Mouse (Mus musculus): ENCODE data around the gene Ino80e.
"Not testable (repeated sequence)": the region's sequence is repeated elsewhere in the genome, so short reads cannot be mapped to it uniquely, and the experiment has no call there.

Ino80e gene

DNA sequence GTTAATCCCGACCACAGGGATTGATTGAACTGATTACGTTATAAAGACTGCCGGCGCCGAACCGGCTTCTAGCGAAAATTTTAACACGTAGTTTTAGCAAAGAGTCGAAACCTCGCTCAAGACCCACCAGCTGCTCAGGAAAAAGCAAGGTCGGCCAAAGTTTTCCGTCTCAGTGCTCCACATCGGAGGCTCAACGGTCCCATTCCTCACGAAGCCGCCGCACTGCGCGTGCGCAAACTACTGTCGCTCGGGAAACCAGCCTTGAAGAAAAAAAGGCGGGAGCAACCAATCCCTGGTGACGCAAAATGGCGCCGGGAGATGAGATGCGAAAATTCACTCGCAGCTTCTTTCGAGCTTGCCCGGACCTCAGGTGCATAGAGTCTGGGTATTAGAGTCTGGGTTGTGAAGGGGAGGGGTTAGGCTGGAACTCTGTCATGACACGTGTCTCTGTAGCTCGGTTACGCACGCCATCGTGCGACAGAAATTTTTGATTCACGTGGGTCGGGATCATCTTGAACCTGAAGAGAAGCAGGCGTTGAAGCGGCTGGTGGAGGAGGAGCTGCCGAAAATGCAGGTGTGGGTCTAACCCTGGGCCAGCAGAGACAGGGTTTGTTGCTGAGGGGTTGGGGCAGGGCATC lies at the start of gene Ino80e:
Gene Ino80e (minus strand): TSS at position 231 of the 638 bp plus-strand sequence.
- peak; percentile 95 for DNase-seq (ENCODE audit: low read depth, low spot score)

DNA sequence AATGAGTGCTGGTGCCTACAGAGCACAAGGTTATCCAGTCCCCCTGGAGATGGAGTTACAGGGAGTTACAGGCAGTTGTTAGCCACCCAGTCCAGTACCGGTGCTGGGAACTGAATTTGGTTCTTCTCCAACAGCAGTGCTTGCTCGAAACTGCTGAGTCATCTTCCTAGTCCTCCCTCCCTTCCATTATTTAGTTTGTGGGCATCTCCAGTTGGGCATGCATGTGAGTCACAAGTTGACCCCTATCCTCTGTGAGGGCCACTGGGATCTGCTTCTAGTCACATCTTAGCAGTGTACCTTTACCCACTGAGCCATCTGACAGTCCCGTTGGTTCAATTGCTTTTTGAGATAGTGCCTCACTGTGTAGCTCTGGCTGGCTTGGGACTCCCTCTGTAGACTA lies 43.4 kb upstream of the Ino80e start:
- DNase-seq (ENCODE audit: low read depth, low spot score): no peak

DNA sequence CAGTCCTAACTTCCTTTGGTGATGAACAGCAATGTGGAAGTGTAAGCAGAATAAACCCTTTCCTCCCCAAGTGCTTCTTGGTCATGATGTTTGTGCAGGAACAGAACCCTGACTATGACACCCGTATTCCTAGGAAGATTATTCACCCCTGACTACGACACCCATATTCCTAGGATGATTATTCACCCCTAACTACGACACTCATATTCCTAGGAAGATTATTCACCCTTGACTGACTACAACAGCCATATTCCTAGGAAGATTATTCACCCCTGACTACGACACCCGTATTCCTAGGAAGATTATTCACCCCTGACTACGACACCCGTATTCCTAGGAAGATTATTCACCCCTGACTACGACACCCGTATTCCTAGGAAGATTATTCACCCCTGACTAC lies 37.6 kb upstream of the Ino80e start:
- not testable (repeated sequence) for DNase-seq (ENCODE audit: low read depth, low spot score)

DNA sequence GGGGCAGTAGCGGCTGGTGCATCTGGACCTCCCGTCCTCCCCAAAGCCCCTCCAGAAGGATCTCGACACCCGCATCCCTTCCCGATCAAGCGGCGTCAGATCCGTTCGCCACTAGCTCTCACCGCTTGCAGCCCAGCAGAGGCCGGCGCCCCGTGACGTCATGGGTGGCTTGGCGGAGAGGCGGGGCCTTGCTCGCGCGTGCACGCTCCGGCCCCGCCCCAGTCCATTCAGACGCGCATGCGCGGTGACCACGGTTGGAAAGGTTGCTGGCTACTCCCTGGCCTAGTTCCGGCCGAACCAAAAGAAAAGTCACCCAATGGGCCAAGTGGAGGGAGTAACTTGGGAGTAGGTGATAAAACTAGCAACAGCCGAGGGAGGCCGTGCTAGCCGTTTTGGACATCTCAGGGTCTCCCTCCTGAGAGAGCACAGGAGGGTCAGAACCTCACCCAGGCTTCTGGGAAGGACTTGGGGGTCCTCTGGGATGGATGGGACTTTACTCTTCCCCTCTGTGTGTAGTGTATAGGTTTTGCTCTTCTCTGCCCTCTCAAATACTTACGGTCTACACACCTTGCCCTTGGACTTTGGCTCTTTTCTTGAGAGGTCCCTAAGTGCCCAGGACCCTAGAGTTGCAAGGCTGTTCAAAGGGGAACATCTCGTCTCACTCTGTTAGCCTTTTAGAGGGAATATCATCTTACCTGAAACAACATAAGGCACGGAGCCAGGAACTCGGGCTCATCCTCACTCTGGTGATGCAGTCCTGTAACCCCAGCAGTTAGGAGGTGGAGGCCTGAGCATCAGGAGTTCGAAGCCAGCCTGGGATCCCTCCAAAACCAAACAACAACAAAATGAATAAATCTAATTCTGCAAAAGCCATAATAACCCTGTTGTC lies 36.2 kb upstream of the Ino80e start:
- DNase-seq (ENCODE audit: low read depth, low spot score): peak; percentile 94

DNA sequence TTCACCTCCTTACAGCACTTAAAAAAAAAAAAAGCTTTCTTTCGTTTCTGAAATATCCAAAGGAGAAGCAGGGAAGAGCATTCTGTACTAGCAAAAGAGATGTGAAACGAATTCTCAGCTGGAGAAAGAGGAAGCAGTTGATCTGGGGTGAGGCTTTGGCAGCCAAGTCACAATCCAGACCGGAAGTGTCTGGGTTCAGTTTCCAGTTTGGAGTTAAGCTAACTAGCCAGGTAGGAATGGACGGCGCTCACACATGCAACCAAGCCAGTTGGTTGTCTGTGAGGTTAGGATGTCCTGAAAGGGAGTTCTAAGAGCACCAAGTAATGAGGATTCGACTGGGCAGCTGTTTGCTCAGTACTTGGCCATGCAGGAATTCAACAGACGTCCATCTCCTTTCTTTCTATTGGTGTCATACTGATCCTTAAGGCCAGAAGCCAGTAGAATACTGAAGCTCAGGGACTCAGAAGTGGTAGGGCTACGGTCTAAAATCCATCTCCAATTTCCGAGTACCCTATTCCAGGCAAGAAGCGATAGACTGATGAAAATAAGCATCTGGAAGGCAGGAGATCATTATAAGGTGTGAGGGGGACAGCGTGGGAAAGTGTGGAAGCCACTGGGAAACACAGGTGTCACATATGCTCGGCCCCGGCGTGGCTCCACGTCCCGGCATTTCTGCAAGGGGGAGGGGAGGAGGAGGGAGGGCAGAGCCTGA lies 35.4 kb upstream of the Ino80e start:
- peak; percentile 48 for DNase-seq (ENCODE audit: low read depth, low spot score)

DNA sequence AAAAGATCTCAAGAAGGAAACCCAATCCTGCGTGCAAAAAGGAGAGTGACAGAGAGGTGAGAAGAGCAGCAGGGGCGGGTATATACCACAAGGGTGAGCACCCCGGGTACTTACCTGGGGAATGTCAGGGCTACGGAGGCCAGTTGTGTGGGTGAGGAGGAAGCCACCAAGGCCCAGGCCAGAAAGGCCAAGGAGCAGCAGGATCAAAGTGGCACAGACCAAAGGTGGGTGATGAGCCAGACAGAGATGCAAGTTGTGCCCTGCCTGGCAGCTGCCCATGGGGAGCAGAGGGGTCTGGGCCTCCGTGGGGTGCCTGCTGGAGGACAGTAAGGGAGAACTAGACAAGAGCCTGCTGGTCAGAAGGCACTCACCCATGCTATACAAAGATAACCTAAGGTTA lies 34.7 kb upstream of the Ino80e start:
- DNase-seq (ENCODE audit: low read depth, low spot score): no peak

DNA sequence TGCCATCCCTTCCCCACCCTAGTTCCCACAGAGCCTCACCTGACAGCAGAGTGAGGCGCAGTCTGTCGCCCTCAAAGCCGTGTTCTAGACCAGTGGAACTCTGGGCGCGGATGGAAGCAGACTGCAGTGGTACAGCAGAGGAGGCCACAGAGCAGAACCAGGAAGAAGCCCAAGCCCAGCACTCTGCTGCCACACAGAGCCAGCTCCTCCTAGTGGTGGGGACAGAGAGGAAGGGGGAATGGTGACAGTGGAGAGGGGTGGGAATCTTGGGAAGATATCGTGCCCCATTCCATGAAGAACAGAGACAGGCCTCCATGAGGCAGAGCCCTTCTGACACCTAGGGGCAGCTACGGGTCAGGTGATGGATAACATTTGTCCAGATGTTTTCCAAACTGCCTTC lies 26.7 kb upstream of the Ino80e start:
- DNase-seq (ENCODE audit: low read depth, low spot score): peak; percentile 27

DNA sequence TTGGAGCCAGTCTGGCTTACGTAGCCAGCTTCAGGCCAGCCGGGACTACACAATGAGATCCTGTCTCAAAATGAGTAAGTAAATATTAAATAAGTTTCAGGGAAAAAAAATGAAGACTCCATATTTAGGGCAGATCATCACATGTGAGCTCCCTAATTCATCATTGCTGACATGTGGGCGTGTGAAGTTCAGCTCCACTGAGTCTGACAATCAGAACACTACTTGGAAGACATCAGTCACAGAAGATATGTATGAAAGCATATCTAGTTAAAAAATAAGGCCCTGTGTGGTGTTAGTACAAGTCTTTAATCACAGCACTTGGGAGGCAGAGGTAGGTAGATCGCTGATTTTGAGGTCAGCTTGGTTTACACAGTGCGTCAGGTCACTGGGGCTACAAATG lies 25.1 kb upstream of the Ino80e start:
- no peak for DNase-seq (ENCODE audit: low read depth, low spot score)

DNA sequence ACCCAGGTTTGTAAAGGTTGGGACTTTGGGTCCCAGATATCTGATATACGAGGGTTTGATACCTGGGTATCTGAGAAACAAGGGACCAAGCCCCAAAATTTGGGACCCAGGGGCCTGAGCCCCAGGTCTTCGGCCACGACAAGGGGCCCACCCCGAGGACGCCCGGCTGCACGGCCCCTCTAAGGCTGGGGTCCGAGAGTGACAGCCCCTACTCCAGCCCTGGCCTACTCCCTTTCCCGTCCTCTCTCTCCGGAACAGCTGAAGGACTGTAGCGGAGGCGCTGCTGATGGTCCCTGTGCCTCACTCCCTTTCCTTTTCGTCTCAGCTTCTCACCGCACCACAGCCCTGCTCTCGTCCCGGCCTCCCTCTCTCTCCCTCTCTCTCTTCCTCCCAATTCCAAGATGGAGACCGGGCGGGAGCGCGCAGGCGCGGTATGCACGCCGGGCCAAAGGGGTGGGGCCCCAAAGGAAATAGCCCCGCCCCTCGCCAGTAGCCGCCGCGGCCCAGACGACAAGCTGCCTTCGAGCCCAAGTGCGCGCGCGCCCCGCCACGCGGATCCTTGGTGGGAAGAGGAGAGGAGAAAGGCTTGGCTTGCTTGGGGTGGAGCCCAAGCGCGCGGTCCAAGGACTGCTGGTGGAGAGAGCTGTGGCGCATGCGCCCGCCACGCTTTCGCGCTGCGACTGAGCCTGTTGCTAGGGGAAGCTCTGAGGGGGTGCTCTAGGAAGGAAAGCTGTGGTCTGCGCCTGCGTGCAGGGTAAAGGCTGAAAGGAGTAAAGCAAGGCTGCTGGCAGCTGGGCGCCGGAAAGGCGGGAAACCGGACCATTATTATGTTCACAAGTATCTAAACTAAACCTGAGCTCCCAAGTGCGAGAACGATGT lies 22.3 kb upstream of the Ino80e start, which contains the start of gene Taok2:
Gene Taok2 (minus strand): TSS at position 418 of the 879 bp plus-strand sequence.
- DNase-seq (ENCODE audit: low read depth, low spot score): peak; percentile 95

DNA sequence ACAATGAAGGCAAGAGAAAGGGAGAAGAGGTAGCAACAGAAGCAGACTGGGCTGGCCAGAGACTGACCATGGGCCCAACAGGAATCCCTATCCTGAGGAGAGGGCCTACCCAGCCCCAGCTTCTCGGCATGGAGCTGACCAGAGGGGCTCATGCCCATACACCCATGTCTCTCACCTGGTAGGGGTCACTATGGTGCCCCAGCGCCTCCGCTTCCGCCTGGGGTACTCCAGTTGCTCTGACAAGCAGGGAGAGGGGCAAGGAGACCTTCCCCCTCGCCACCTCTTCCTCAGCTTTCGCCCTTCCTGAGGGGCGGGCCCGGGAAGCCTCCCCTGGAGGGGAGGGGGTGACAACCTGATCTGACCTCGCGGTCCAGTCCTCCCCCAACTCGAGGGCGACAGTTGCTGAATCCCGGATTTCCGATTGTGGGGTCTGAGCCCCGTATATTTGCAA lies 21.6 kb upstream of the Ino80e start:
- DNase-seq (ENCODE audit: low read depth, low spot score): no peak

DNA sequence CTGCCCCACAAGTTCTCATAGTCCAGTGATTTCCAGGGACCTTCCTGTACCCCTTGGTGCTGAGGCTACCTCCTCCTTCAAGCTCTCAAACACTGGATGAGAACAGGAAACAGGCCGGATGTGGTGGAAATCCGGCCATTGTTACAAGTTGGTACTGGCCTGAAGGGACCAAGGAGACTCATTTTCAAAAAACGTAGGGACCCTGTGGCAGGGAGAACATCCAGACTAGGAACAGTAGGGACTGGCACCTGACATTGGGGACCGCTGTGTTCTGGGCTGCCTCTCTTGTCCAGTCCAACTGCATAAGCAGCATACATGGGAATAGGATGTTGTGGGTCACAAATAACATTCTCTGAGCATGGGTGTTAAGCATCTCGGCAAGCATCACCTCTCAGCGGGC lies 18.9 kb upstream of the Ino80e start:
- no peak for DNase-seq (ENCODE audit: low read depth, low spot score)

DNA sequence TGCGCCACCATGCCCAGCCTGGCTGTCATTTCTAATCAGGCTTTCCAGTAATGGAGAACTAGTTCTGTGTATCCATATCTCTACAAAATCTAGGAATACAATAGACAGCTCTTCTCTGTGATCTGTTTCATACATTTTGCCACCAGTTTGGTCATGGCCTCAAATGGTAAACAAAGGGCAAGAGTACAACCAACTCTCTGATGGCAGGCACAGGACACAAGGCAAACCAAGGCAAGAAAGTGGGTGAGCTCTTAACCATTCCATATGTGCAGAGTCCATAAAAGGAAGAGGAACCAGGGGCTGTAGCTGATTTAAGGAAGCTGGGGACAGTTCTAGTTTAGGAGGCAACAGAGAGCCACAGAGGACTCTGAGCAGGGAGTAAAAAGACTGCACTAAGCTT lies 15.1 kb upstream of the Ino80e start:
- DNase-seq (ENCODE audit: low read depth, low spot score): no peak

DNA sequence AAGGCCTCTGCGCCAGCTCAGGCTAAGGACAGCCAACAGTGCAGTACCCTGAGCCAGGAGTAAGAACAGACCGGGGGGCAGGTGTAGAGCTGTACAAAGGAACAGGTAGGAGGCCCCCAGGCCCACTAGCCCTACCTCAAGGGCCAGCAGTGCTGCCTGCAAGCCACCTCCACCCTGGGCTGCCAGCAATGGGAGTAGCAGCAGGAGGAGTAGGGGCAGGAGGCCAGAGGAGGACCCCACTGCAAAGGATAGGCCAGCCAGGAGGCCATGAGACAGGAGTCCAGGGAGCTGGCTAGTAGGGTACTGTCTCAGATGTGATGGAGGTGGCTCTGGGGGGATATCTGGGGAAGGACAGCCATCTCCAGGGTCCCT lies 8.3 kb upstream of the Ino80e start:
- no peak for DNase-seq (ENCODE audit: low read depth, low spot score)

DNA sequence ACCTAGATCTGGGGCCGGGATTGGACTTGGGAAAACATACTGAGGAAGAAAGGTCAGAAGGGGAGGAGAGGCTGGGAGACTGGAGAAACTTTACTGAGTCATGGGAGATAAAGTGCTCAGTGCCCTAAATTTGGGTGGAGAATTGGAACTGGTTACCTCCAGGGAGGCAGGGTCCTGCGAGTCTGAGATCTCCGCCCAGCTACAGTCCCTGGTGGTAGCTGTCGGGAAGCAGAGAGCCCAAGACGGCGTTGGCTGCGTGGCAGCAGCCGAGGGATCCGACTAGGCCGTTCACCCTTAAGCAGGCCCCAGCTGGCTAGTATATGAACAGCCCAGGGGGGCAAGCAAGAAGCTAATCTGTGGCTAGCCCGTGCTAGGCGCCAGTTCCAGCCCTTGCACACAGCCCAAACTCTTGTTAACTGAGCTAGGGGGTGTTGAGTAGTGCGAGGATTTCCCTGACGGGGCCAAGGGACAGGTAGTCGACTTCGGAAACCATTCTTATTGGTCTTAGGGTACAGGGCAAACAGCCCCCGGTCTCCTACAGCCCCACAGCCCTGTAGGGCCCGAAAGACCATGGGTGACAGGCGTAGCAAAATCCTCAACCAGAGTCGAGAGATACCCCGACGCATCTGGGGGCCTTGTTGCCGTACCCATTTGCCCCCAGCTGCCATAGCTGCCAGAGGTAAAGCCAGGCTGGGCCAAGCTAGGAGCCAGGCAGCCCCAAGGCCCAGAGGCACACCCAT lies 7.8 kb upstream of the Ino80e start:
- DNase-seq (ENCODE audit: low read depth, low spot score): no peak

DNA sequence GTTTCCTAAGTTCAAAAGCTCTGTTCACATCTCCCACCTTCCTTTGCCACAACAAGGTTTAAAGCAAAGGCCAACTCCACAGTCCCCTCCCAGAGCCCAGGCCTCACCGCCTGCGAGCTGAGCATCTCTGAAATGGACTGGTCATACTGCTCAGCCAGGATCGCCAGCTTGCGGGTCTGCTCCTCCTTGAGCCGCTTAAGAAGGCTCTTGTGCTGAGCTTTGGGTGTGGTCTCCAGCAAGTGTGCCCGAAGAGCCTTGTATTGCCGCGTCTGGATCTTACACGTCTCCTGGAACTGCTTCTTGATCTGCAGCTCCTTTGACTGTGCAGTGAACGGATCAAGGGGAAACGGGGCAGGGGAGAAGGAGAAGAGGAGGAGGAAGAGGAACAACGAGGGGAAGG lies 5.8 kb upstream of the Ino80e start:
- no peak for DNase-seq (ENCODE audit: low read depth, low spot score)

DNA sequence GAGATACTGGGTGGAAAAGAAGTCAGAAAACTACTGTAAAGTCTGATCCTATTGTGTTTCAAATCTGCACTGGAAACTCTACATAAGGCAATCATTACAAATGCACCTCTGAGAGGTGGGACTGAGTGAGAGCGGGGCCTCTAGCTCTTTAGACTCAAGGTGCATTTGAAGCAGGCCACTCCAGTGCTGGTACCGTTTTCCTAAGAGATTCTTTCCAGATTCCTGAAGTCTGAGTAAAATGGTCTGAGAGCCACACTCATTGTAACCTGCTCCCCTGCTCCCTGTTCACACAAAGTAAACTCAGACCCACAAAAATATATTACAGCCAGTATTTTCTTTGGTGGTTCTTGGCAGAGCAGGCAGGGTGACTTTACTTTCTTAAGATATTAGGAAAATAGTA lies 5.4 kb upstream of the Ino80e start:
- no peak for DNase-seq (ENCODE audit: low read depth, low spot score)

DNA sequence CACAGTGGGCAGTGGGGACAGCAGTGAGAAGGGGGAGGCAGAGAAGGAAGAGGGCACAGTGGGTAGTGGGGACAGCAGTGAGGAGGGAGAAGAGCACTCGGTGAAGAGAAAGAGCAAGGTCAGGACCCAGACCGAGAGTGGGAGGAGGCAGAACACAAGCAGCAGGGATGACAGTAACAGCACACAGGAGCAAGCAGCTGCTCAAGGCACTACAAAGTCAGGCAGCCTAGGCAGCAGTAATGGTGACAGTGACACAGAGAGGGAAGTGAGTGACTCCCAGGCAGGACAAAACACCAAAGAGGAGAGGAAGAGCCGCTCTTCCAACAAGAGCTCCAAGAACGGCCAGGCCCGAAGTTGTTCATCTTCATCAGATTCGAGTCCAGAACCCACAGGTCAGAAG lies 1.6 kb upstream of the Ino80e start:
- DNase-seq (ENCODE audit: low read depth, low spot score): no peak

DNA sequence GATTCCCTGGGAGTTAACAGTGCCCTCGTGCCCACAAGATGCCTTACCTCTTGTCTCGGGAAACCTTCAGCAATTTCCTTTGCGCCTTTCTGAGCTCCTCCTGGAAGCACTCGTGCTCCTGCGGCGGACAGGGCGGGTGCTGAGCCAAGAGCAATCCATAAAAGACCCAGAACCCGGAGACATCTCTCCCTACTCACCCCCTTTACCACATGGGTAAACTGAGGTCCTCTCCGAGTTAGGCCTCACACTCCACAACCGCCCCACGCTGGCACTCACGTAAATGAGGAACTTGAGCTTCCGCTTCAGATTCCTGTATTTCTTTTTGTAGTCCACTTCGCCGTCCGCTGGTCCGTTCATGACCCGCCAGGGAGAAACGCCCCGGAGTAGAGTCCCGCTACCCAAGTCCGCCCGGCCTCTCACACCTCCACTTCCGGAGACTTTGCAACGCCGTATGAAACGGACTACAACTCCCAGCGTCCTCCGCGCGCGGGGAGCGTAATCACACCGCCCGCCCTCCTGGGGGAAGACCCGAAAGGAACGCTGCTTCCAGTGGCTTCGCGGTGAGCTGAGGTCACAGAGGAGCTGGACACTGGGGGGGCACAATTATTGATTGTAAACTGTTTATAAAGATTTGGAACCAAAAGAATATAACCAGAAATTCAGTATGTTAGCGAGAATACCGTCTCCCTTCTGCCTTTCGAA lies 597 bp downstream of the Ino80e start, which contains the start of gene Hirip3:
Gene Hirip3 (plus strand): TSS at position 544 of the 702 bp plus-strand sequence.
- DNase-seq (ENCODE audit: low read depth, low spot score): peak; percentile 94

DNA sequence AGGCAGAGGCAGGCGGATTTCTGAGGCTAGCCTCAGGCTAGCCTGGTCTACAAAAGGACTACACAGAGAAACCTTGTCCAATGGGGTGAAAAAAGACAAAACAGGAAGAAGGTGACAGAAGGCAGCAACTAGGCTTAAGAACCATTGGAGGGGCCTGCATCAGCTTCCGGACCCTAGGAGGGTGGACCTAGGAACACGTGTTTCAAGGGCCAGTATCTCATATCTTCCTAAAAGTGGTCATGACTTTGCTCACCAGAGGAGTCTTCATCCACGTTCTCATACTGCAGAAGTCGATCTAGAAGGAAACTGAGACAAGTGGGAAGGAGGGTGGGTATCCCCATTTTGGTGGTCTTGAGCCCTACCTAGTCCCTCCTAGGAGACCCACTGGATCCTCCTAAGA lies 1.2 kb downstream of the Ino80e start:
- DNase-seq (ENCODE audit: low read depth, low spot score): no peak
